Mouse (Mus musculus): ENCODE results near the gene Crb3. TPM values are rescaled to one million over a fixed set of nuclear protein-coding genes. Genes with fewer than 3 reads are reported as not detected.
"Not testable (repeated sequence)": the region's sequence is repeated elsewhere in the genome, so short reads cannot be mapped to it uniquely, and the experiment has no call there.

The Crb3 gene
- polyA plus RNA-seq, 1 experiment from 2014 or later = 46.4 TPM

DNA sequence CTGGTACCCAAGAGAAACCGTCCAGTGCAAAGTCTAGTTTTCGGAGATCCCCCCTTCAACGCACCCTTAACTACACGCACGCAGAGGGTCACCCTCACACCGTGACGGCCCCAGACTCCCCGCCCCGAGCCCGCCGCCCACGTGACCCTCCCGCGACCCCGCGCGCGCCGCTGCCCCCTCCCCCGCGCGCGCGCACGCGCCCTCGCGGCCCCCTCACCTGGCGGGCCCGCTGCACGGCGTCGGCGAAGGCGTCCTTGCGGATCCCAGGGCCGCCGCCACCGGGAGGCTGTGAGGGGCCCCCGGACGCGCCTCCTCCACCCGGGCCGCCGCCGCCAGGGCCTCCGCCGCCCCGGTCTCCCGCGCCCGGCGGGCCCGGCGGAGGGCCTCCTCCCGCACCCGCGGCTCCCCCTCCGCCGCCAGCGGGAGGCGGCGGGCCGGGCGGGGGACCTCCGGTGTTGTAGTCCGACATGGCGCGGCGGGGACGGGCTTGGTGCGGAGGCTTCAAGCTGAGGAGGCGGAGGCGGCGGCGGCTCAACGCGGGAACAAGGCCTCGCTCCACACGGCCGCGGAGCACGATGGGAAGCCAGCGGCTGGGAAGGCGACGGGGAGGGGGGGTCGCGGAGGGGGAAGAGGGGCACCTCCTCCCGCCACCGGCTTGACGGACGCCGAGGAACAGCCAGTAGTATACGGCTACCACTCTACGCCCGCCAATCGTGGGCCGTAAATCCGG is 27.8 kb upstream of the Crb3 start, which contains the start of gene Khsrp:
Gene Khsrp (minus strand): TSS at position 592 of the 730 bp plus-strand sequence.
- H3K9me3 ChIP-seq (ENCODE audit: control insufficient read depth, low read length) = no peaks in the 10 kb centered on the region
- peak within 1 kb of the TSS; percentile 100 for H3K9ac ChIP-seq (ENCODE audit: low read depth, low read length)
- ATAC-seq (ENCODE audit: low FRiP score, low TSS enrichment) = no peak
- H3K27me3 ChIP-seq (ENCODE audit: control insufficient read depth, insufficient read depth, low read length) = no peaks in the 10 kb centered on the region
- WGBS = 2% methylated on average over 67 of the region's 99 CpGs
- peaks cover 31% of the 10 kb centered on the region for H3K36me3 ChIP-seq (ENCODE audit: control insufficient read depth, insufficient read depth, low read length)
- peak within 1 kb of the TSS; percentile 71 for H3K4me3 ChIP-seq (ENCODE audit: low read length)
- H3K27ac ChIP-seq (ENCODE audit: low read depth, low read length) = peak within 1 kb of the TSS; percentile 93
- H3K4me1 ChIP-seq (ENCODE audit: control insufficient read depth, insufficient read depth, low read length) = peaks cover 15% of the 10 kb centered on the region
- H3K4me2 ChIP-seq (replicated peaks; ENCODE audit: low read depth, low read length) = peak within 1 kb of the TSS; percentile 71

DNA sequence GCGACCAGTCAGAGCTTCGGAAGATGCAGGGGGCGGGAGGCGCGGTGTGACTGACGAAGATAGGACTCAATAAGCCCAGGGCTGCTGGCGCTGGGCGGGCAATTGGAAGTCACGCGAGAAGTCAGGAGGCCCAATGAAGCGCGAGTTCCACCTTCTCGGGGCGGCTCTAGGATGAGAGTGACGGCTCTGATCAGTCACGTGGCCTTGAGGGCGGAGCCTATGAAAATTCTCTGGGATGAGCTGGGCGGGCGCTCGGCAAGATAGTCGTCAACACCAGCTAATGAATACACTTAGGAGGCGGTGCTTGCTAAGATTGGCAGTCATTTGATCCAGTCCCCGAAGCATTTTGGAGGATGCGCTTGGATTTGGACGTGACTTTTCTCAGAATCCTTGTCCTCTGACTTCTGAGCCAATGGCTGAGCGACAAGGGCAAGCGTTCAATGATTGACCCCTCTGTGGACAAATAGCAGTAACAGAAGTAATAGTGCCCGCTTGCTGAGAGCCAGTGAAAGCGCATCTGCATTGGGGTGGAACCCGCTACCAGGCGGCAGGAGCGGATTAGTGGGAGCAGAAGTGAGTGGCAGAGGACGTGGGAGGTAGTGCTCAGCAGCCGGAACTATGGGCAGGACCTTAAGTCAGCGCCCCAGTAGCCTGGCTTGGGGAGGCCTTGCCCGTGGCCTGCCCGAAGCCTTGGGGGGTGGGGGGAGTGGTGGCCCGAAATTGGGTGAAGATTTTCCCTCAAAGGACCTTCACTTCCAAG is 27.1 kb upstream of the Crb3 start:
- Histone ChIP-seq H3K4me1 (ENCODE audit: control insufficient read depth, insufficient read depth, low read length) (peaks cover 15% of the 10 kb centered on the region), H3K4me3 (ENCODE audit: low read length) (peak overlapping the region; percentile 71), H3K36me3 (ENCODE audit: control insufficient read depth, insufficient read depth, low read length) (peaks cover 23% of the 10 kb centered on the region), H3K4me2 (replicated peaks; ENCODE audit: low read depth, low read length) (peak overlapping the region; percentile 50), H3K27ac (ENCODE audit: low read depth, low read length) (peak overlapping the region; percentile 82), H3K27me3 (ENCODE audit: control insufficient read depth, insufficient read depth, low read length) (no peaks in the 10 kb centered on the region), H3K9ac (ENCODE audit: low read depth, low read length) (peak overlapping the region; percentile 100), H3K9me3 (ENCODE audit: control insufficient read depth, low read length) (no peaks in the 10 kb centered on the region)
- under 1% methylated on average over 38 of the region's 38 CpGs for WGBS
- ATAC-seq (ENCODE audit: low FRiP score, low TSS enrichment) = peak; percentile 96

DNA sequence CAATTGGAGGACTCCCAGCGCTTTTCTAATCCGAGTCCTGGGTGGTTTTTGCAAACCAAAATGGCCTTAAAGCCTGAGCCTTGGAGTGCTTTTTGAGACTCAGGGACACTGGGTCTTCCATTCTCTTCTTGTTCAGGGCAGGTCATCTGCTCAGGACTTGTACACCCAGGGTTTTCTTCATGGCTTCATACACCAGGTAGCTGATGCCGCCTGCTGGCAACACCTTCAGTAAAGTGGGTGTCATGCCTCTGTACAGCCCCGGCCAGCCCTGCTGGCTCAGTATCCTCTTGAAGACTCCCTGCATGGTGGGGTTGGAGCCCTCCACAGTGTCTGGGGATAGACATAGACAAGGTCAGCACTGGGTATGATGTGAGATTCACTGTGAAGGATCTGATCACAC is 26.1 kb upstream of the Crb3 start:
- Histone ChIP-seq H3K9me3 (ENCODE audit: control insufficient read depth, low read length) (no peaks in the 10 kb centered on the region), H3K27ac (ENCODE audit: low read depth, low read length) (no peak overlapping the region; the same call in 1 of the 2 replicates), H3K4me2 (replicated peaks; ENCODE audit: low read depth, low read length) (peak overlapping the region; percentile 50; the same call in 1 of the 2 replicates), H3K27me3 (ENCODE audit: control insufficient read depth, insufficient read depth, low read length) (no peaks in the 10 kb centered on the region), H3K4me3 (ENCODE audit: low read length) (no peak overlapping the region; the same call in 1 of the 2 replicates), H3K36me3 (ENCODE audit: control insufficient read depth, insufficient read depth, low read length) (peaks cover 13% of the 10 kb centered on the region), H3K9ac (ENCODE audit: low read depth, low read length) (no peak overlapping the region), H3K4me1 (ENCODE audit: control insufficient read depth, insufficient read depth, low read length) (peaks cover 15% of the 10 kb centered on the region)
- no peak for ATAC-seq (ENCODE audit: low FRiP score, low TSS enrichment)
- 81% methylated on average over 4 of the region's 4 CpGs for WGBS

DNA sequence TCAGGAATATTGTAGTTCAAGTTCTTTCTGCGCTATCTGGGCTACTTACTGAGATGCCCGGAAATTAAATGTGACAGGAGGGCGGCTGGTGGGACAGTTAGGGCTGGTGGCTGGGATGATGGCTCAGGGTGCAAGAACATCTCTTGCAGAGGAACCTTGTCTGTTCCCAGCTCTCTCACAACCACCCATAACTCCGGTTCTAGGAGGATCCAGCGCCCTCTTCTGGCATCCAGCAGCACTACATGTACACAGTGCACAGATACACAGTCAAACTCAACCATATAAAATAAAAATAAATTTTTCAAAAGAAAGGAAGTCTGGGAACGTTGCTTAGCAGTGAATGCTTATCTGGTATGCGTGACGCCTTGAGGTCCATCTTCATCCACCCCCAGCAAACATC is 19.9 kb upstream of the Crb3 start:
- WGBS = 46% methylated on average over 8 of the region's 8 CpGs
- Histone ChIP-seq H3K4me1 (ENCODE audit: control insufficient read depth, insufficient read depth, low read length) (no peaks in the 10 kb centered on the region), H3K27me3 (ENCODE audit: control insufficient read depth, insufficient read depth, low read length) (no peaks in the 10 kb centered on the region), H3K9ac (ENCODE audit: low read depth, low read length) (no peak overlapping the region), H3K36me3 (ENCODE audit: control insufficient read depth, insufficient read depth, low read length) (no peaks in the 10 kb centered on the region), H3K4me2 (replicated peaks; ENCODE audit: low read depth, low read length) (no peak overlapping the region), H3K9me3 (ENCODE audit: control insufficient read depth, low read length) (no peaks in the 10 kb centered on the region), H3K4me3 (ENCODE audit: low read length) (no peak overlapping the region), H3K27ac (ENCODE audit: low read depth, low read length) (no peak overlapping the region)
- no peak for ATAC-seq (ENCODE audit: low FRiP score, low TSS enrichment)

DNA sequence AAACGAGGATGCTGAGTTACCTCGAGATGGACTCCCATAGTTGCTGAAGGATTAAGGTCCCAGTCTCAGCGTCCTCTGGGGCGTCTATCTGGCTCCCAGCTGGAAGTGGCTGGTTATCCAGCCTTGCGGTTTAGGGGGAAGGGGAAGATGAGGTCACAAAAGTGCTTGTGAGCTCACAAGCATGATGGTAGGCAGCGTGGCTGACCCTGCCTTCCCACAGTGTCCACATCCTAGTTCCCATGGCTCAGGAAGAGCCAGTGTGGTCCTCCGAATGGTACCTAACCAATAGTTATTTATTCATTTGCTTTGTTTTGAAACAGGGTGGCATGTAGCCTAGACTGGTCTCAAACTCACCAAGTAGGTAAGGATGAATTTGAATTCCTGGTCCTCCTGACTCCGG is 17.4 kb upstream of the Crb3 start, which contains the start of gene Slc25a41:
Gene Slc25a41 (minus strand): TSS at position 101 of the 400 bp plus-strand sequence.
- ATAC-seq (ENCODE audit: low FRiP score, low TSS enrichment) = no peak
- Histone ChIP-seq H3K27ac (ENCODE audit: low read depth, low read length) (no peak within 1 kb of the TSS), H3K36me3 (ENCODE audit: control insufficient read depth, insufficient read depth, low read length) (no peaks in the 10 kb centered on the region; the same call in 1 of the 2 replicates), H3K9ac (ENCODE audit: low read depth, low read length) (no peak within 1 kb of the TSS), H3K4me3 (ENCODE audit: low read length) (no peak within 1 kb of the TSS), H3K4me2 (replicated peaks; ENCODE audit: low read depth, low read length) (no peak within 1 kb of the TSS), H3K4me1 (ENCODE audit: control insufficient read depth, insufficient read depth, low read length) (no peaks in the 10 kb centered on the region), H3K27me3 (ENCODE audit: control insufficient read depth, insufficient read depth, low read length) (no peaks in the 10 kb centered on the region), H3K9me3 (ENCODE audit: control insufficient read depth, low read length) (no peaks in the 10 kb centered on the region)
- WGBS = 81% methylated on average over 8 of the region's 8 CpGs

DNA sequence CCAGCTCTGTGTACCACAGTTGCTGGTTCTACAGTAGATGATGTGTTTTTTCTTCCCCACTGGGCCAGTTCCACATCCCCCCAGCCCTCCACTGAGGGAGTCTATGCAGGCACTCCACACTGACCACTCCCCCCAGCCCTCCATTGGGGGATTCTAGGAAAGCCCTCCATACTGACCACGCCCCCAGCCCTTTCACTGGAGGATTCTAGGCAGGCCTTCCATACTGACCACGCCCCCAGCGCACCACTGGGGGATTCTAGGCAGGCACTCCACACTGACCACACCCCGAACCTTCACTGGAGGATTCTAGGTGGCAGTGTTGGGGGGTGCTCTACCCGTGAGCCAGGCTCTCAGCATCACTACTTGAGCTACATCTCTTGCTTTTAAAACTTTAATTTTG is 11.5 kb upstream of the Crb3 start:
- no peak overlapping the region for H3K4me2 ChIP-seq (replicated peaks; ENCODE audit: low read depth, low read length)
- H3K4me1 ChIP-seq (ENCODE audit: control insufficient read depth, insufficient read depth, low read length) = no peaks in the 10 kb centered on the region
- WGBS = 38% methylated on average over 5 of the region's 5 CpGs
- no peaks in the 10 kb centered on the region for H3K27me3 ChIP-seq (ENCODE audit: control insufficient read depth, insufficient read depth, low read length)
- H3K9me3 ChIP-seq (ENCODE audit: control insufficient read depth, low read length) = no peaks in the 10 kb centered on the region
- peak; percentile 28 for ATAC-seq (ENCODE audit: low FRiP score, low TSS enrichment)
- peaks cover 6% of the 10 kb centered on the region; the same call in 1 of the 2 replicates for H3K36me3 ChIP-seq (ENCODE audit: control insufficient read depth, insufficient read depth, low read length)
- no peak overlapping the region for H3K27ac ChIP-seq (ENCODE audit: low read depth, low read length)
- no peak overlapping the region for H3K4me3 ChIP-seq (ENCODE audit: low read length)
- no peak overlapping the region for H3K9ac ChIP-seq (ENCODE audit: low read depth, low read length)

DNA sequence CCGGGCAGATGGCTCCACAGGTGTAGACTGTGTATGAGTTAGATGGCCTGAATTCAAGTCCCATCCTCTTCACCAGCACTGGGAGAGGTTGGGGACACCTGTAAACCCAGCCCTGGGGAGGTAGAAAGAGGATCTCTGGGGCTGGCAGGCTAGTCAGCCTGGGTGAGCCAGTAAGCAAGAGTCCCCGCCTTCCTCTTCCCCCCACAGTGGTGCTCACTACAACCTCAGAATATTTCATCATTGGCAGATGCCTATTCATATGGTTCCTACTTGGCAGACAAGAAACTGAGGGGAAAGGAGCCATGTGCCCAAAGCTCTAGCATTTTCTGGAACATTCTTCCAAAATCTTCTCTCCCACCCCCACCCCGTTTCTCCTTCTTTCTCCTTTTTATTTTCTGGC is 10.1 kb upstream of the Crb3 start:
- 86% methylated on average over 3 of the region's 3 CpGs for WGBS
- Histone ChIP-seq H3K4me2 (replicated peaks; ENCODE audit: low read depth, low read length) (no peak overlapping the region), H3K27me3 (ENCODE audit: control insufficient read depth, insufficient read depth, low read length) (no peaks in the 10 kb centered on the region), H3K27ac (ENCODE audit: low read depth, low read length) (no peak overlapping the region), H3K4me3 (ENCODE audit: low read length) (no peak overlapping the region), H3K9me3 (ENCODE audit: control insufficient read depth, low read length) (no peaks in the 10 kb centered on the region), H3K4me1 (ENCODE audit: control insufficient read depth, insufficient read depth, low read length) (no peaks in the 10 kb centered on the region), H3K36me3 (ENCODE audit: control insufficient read depth, insufficient read depth, low read length) (peaks cover 11% of the 10 kb centered on the region; the same call in 1 of the 2 replicates), H3K9ac (ENCODE audit: low read depth, low read length) (no peak overlapping the region)
- no peak for ATAC-seq (ENCODE audit: low FRiP score, low TSS enrichment)

DNA sequence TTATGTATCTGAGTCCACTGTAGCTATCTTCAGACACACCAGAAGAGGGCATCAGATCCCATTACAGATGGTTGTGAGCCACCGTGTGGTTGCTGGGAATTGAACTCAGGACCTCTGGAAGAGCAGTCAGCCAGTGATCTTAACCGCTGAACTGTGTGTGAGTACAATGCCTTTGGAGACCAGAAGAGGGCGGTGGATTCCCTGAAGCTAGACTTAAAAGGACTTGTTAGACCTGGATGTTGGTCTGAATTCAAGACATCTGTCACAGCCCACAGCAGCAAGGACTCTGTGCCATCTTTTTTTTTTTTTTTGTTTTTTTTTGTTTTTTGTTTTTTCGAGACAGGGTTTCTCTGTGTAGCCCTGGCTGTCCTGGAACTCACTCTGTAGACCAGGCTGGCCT is 7.2 kb upstream of the Crb3 start:
- peaks cover 11% of the 10 kb centered on the region; the same call in 1 of the 2 replicates for H3K36me3 ChIP-seq (ENCODE audit: control insufficient read depth, insufficient read depth, low read length)

DNA sequence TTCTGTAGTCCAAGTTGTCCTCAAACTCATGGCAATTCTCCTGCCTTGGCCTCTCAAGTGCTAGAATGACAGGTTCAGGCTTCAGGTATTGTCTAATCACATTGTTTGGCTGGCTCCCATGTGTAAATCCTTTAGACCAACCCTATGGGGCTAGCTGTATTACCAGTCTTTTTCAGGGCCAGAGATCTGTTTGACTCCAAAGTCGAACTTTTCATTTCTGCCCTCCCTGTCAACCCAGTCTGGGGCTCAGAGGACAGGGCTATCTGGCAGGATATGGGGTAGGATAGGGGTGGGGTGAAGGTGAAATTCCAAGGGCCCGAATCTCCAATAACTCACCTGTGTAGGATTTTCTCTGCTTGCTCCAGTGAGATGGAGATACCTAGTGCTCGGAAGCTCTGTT is 2.7 kb upstream of the Crb3 start:
- H3K4me2 ChIP-seq (replicated peaks; ENCODE audit: low read depth, low read length) = no peak overlapping the region
- 82% methylated on average over 3 of the region's 3 CpGs for WGBS
- H3K4me1 ChIP-seq (ENCODE audit: control insufficient read depth, insufficient read depth, low read length) = no peaks in the 10 kb centered on the region
- H3K27me3 ChIP-seq (ENCODE audit: control insufficient read depth, insufficient read depth, low read length) = peaks cover 4% of the 10 kb centered on the region; the same call in 1 of the 2 replicates
- ATAC-seq (ENCODE audit: low FRiP score, low TSS enrichment) = no peak
- no peak overlapping the region for H3K9ac ChIP-seq (ENCODE audit: low read depth, low read length)
- no peak overlapping the region for H3K4me3 ChIP-seq (ENCODE audit: low read length)
- H3K27ac ChIP-seq (ENCODE audit: low read depth, low read length) = no peak overlapping the region
- H3K36me3 ChIP-seq (ENCODE audit: control insufficient read depth, insufficient read depth, low read length) = peaks cover 10% of the 10 kb centered on the region; the same call in 1 of the 2 replicates
- H3K9me3 ChIP-seq (ENCODE audit: control insufficient read depth, low read length) = no peaks in the 10 kb centered on the region

More for the DNA sequence above, 7.2 kb upstream of the Crb3 start:
- H3K4me2 ChIP-seq (replicated peaks; ENCODE audit: low read depth, low read length); H3K27ac ChIP-seq (ENCODE audit: low read depth, low read length); ATAC-seq (ENCODE audit: low FRiP score, low TSS enrichment); H3K4me1 ChIP-seq (ENCODE audit: control insufficient read depth, insufficient read depth, low read length); H3K27me3 ChIP-seq (ENCODE audit: control insufficient read depth, insufficient read depth, low read length); H3K4me3 ChIP-seq (ENCODE audit: low read length); H3K9me3 ChIP-seq (ENCODE audit: control insufficient read depth, low read length); H3K9ac ChIP-seq (ENCODE audit: low read depth, low read length): not testable (repeated sequence)
- WGBS = 86% methylated on average over 4 of the region's 4 CpGs
